Mouse (Mus musculus) forebrain, embryonic 16.5 days (tissue): ENCODE data around the gene Olfr376. TPM values are rescaled to one million over a fixed set of nuclear protein-coding genes. Genes with fewer than 3 reads are reported as not detected.

Experiments
- ATAC-seq: fragments of 200-750 bp; cut with Nextera tagmentation; 2 replicates; pipeline ENCODE4 v1.8.0; 2017; ENCODE audit warnings: mild to moderate bottlenecking, moderate library complexity
- H3K27ac ChIP-seq: fragments of 300-500 bp; sonication (generic); 2 replicates; pipeline ENCODE4 v1.5.1; 2014; ENCODE audit warnings: low read length, control low read depth
- H3K27me3 ChIP-seq: fragments of 300-500 bp; sonication (generic); replicated peaks from 2 replicates; pipeline ENCODE4 v1.6.1; 2014; ENCODE audit warnings: low read length; ENCODE audit not compliant: control insufficient read depth, insufficient read depth
- H3K36me3 ChIP-seq: fragments of 300-500 bp; sonication (generic); 2 replicates; pipeline ENCODE4 v1.6.1; 2014; ENCODE audit not compliant: control insufficient read depth, insufficient read depth
- H3K4me1 ChIP-seq: fragments of 300-500 bp; sonication (generic); replicated peaks from 2 replicates; pipeline ENCODE4 v1.6.1; 2014; ENCODE audit warnings: low read length; ENCODE audit not compliant: control insufficient read depth, insufficient read depth
- H3K4me2 ChIP-seq: fragments of 300-500 bp; sonication (generic); 2 replicates; pipeline ENCODE4 v1.6.1; 2014; ENCODE audit warnings: mild to moderate bottlenecking, low read length, control low read depth
- H3K4me3 ChIP-seq: fragments of 300-500 bp; sonication (generic); replicated peaks from 2 replicates; pipeline ENCODE4 v1.5.1; 2014; ENCODE audit warnings: mild to moderate bottlenecking, low read length, control low read depth
- H3K9ac ChIP-seq: fragments of 300-500 bp; sonication (generic); replicated peaks from 2 replicates; pipeline ENCODE4 v1.6.1; 2014; ENCODE audit warnings: low read depth, low read length, control low read depth
- H3K9me3 ChIP-seq: fragments of 300-500 bp; sonication (generic); 2 replicates; pipeline ENCODE4 v1.6.1; 2016; ENCODE audit warnings: low read length; ENCODE audit not compliant: control insufficient read depth
- polyA plus RNA-seq: library from polyadenylated mRNA; unstranded; fragments of >200 nt; fragmentation: Nextera tagmentation; extraction: Ambion mirVana; gene quantifications from 2 replicates; pipeline ENCODE4 v1.2.1, GENCODE M21; 2015

Olfr376 gene
- polyA plus RNA-seq, 1 experiment from 2014 or later = not detected

DNA sequence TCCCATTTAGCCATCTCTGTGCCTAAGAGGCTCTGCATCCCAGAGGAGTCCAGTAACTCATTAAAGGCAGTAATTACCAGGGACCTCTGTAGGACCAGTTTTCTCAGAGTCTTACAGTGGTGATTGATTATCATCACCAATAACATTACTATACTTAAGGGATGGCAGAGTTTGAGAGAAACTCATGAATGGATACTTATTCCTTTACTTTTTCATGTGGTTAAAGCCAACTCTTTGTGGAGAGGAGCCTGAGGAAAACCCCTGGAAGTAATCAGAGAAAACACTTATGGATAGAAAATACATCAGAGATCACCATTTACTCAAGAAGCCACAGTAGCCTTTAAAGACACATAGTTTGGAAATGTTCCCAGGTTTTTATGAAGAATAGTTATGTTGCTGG lies 28.5 kb downstream of the Olfr376 start, which contains the start of gene Olfr1:
Olfr1 (minus strand) TSS at position 101 of the 400 bp plus-strand sequence.
- Histone ChIP-seq H3K27ac (no peak within 1 kb of the TSS), H3K36me3 (no peaks in the 10 kb centered on the region), H3K4me3 (no peak within 1 kb of the TSS), H3K27me3 (no peaks in the 10 kb centered on the region), H3K4me2 (no peak within 1 kb of the TSS), H3K9me3 (no peaks in the 10 kb centered on the region), H3K9ac (no peak within 1 kb of the TSS), H3K4me1 (no peaks in the 10 kb centered on the region)
- ATAC-seq = no peak

Other genes starting within 250 kb of the Olfr376 start
- 5.8 and 6.3 TPM in 2 replicates for gene Haspin, start 233.0 kb upstream of the Olfr376 start, polyA plus RNA-seq
- 1.1 and 1.3 TPM in 2 replicates for gene P2rx5, start 210.8 kb upstream of the Olfr376 start, polyA plus RNA-seq
- 119 and 127 TPM in 2 replicates for gene Emc6, start 194.2 kb upstream of the Olfr376 start, polyA plus RNA-seq
- 166 and 182 TPM in 2 replicates for gene Tax1bp3, start 194.2 kb upstream of the Olfr376 start, polyA plus RNA-seq
- 20.6 and 21.5 TPM in 2 replicates for gene Ctns, start 172.2 kb upstream of the Olfr376 start, polyA plus RNA-seq
- gene Shpk, start 171.8 kb upstream of the Olfr376 start, polyA plus RNA-seq = 1.3 and 1.8 TPM in 2 replicates
- gene Trpv1, start 137.0 kb upstream of the Olfr376 start, polyA plus RNA-seq = not detected in 2 replicates
- 0.06 TPM in 1 of 2 replicates, not detected in the other for gene Trpv3, start 103.9 kb upstream of the Olfr376 start, polyA plus RNA-seq
- 0.77 and 1.3 TPM in 2 replicates for gene Aspa, start 41.6 kb upstream of the Olfr376 start, polyA plus RNA-seq
- not detected in 2 replicates for gene Gm49340, start 41.5 kb upstream of the Olfr376 start, polyA plus RNA-seq
- not detected in 2 replicates for gene Spata22, start 41.5 kb upstream of the Olfr376 start, polyA plus RNA-seq
- not detected in 2 replicates for gene Olfr20, start 20.5 kb upstream of the Olfr376 start, polyA plus RNA-seq
- gene Olfr1, start 28.4 kb downstream of the Olfr376 start, polyA plus RNA-seq = not detected in 2 replicates
- gene Olfr378, start 57.2 kb downstream of the Olfr376 start, polyA plus RNA-seq = not detected in 2 replicates
- gene Olfr380, start 86.3 kb downstream of the Olfr376 start, polyA plus RNA-seq = not detected in 2 replicates
- not detected in 2 replicates for gene Olfr381, start 120.4 kb downstream of the Olfr376 start, polyA plus RNA-seq
- gene Olfr382, start 146.0 kb downstream of the Olfr376 start, polyA plus RNA-seq = not detected in 2 replicates
- not detected in 2 replicates for gene Olfr385, start 221.8 kb downstream of the Olfr376 start, polyA plus RNA-seq
- gene Olfr384, start 227.3 kb downstream of the Olfr376 start, polyA plus RNA-seq = not detected in 2 replicates